Mouse (Mus musculus) hindbrain, embryonic 16.5 days (tissue): ENCODE results near the gene Abhd14a. TPM values are rescaled to one million over a fixed set of nuclear protein-coding genes. Genes with fewer than 3 reads are reported as not detected.
A peak's percentile ranks its signal among the peaks of the same experiment; 100 is the strongest.

Source experiments
- ATAC-seq: fragments of 200-750 bp; cut with Nextera tagmentation; 2 replicates; pipeline ENCODE4 v1.8.0; 2017; ENCODE audit warnings: moderate TSS enrichment, moderate library complexity
- H3K27ac ChIP-seq: fragments of 300-500 bp; sonication (generic); 2 replicates; pipeline ENCODE4 v1.5.1; 2014; ENCODE audit warnings: low read depth, mild to moderate bottlenecking, control low read depth, low read length, moderate library complexity
- H3K27me3 ChIP-seq: fragments of 300-500 bp; sonication (generic); replicated peaks from 2 replicates; pipeline ENCODE4 v1.6.1; 2014; ENCODE audit warnings: low read length; ENCODE audit not compliant: control insufficient read depth, insufficient read depth
- H3K36me3 ChIP-seq: fragments of 300-500 bp; sonication (generic); 2 replicates; pipeline ENCODE4 v1.6.1; 2014; ENCODE audit warnings: mild to moderate bottlenecking, low read length, moderate library complexity, mixed read lengths; ENCODE audit not compliant: control insufficient read depth, insufficient read depth
- H3K4me1 ChIP-seq: fragments of 300-500 bp; sonication (generic); 2 replicates; pipeline ENCODE4 v1.6.1; 2014; ENCODE audit warnings: low read depth, low read length; ENCODE audit not compliant: control insufficient read depth, insufficient read depth
- H3K4me2 ChIP-seq: fragments of 300-500 bp; sonication (generic); 2 replicates; pipeline ENCODE4 v1.6.1; 2014; ENCODE audit warnings: mild to moderate bottlenecking, low read length, control low read depth, moderate library complexity
- H3K4me3 ChIP-seq: fragments of 300-500 bp; sonication (generic); 2 replicates; pipeline ENCODE4 v1.5.1; 2014; ENCODE audit warnings: mild to moderate bottlenecking, low read length, control low read depth, moderate library complexity
- H3K9ac ChIP-seq: fragments of 300-500 bp; sonication (generic); 2 replicates; pipeline ENCODE4 v1.6.1; 2014; ENCODE audit warnings: low read depth, mild to moderate bottlenecking, control low read depth, low read length, moderate library complexity
- H3K9me3 ChIP-seq: fragments of 300-500 bp; sonication (generic); 2 replicates; pipeline ENCODE4 v1.6.1; 2014; ENCODE audit warnings: mild to moderate bottlenecking, low read length, moderate library complexity; ENCODE audit not compliant: control insufficient read depth
- WGBS: fragments of 180-500 bp; shearing (Covaris S2); extraction: QIAGEN DNeasy Blood & Tissue Kit; methylation state at CpG from one replicate; pipeline ENCODE4 v1.1.7; 2014; 5-methylcytosine and 5-hydroxymethylcytosine counted together
- polyA plus RNA-seq: library from polyadenylated mRNA; unstranded; fragments of >200 nt; fragmentation: Nextera tagmentation; extraction: Ambion mirVana; gene quantifications from 2 replicates; pipeline ENCODE4 v1.2.1, GENCODE M21; 2015

The Abhd14a gene
- polyA plus RNA-seq, 1 experiment from 2014 or later, result 87.8 TPM

DNA sequence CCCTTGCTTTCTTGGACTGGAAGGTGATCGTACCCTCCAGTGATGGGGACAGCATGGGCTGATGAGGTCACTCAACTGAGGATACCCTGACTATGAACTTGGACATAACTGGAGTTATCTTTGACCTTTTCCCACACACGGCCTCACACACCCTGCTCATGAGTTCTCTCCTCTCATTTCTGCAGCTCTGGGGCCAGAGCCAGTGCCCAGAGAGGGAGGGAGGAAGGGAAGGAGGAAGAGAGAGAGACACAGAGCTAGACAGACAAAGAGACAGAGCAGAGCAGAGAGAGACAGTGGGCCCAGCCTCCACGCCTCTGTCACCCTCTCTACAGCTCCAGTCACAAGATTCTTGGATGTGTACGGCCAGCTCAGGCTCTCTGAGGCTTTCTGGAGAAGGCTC, 24.8 kb upstream of the Abhd14a start:
- no peak overlapping the region for H3K4me3 ChIP-seq
- H3K36me3 ChIP-seq, result no peaks in the 10 kb centered on the region
- WGBS, result 64% methylated on average over 4 of the region's 4 CpGs
- H3K27ac ChIP-seq, result no peak overlapping the region
- H3K27me3 ChIP-seq, result no peaks in the 10 kb centered on the region
- H3K9ac ChIP-seq, result no peak overlapping the region
- no peaks in the 10 kb centered on the region; the same call in 1 of the 2 replicates for H3K4me1 ChIP-seq
- H3K4me2 ChIP-seq, result no peak overlapping the region
- ATAC-seq, result no peak
- no peaks in the 10 kb centered on the region for H3K9me3 ChIP-seq

DNA sequence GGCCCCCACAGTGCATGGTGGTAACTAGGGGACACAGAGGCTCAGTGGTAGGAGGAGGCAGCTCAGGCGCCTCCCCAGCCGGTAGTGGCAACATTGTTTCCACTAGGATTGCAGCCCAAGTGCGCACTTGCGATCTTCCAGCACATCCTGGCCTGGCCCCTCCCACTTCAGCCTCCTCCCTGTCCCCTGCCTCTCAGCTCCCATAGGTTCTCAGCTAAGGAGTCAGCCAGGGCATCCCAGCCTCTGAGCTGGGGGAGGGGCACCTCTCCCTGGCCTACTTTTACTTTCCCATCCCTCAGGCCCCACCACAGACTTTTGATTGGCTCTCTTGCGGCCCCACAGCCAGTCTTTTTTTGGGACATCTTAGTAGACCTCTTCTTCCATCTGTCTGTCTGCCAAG, 24.4 kb upstream of the Abhd14a start:
- H3K4me2 ChIP-seq, result no peak overlapping the region
- H3K4me1 ChIP-seq, result no peaks in the 10 kb centered on the region; the same call in 1 of the 2 replicates
- no peak overlapping the region for H3K27ac ChIP-seq
- no peak for ATAC-seq
- no peak overlapping the region for H3K9ac ChIP-seq
- H3K36me3 ChIP-seq, result no peaks in the 10 kb centered on the region
- H3K9me3 ChIP-seq, result no peaks in the 10 kb centered on the region
- no peak overlapping the region for H3K4me3 ChIP-seq
- WGBS, result 29% methylated on average over 5 of the region's 5 CpGs
- no peaks in the 10 kb centered on the region for H3K27me3 ChIP-seq

- Histone ChIP-seq H3K9ac (no peak overlapping the region), H3K27me3 (no peaks in the 10 kb centered on the region), H3K36me3 (no peaks in the 10 kb centered on the region), H3K4me3 (no peak overlapping the region), H3K4me1 (no peaks in the 10 kb centered on the region; the same call in 1 of the 2 replicates), H3K4me2 (no peak overlapping the region), H3K9me3 (no peaks in the 10 kb centered on the region), H3K27ac (no peak overlapping the region)
- WGBS, result 70% methylated on average over 14 of the region's 14 CpGs
- no peak for ATAC-seq
These were observed 23.7 kb upstream of the Abhd14a start for GRCm38 (mm10) chr9:106470991-106471750.

- Histone ChIP-seq H3K27me3 (no peaks in the 10 kb centered on the region), H3K4me3 (no peak overlapping the region), H3K36me3 (no peaks in the 10 kb centered on the region), H3K4me1 (peaks cover 12% of the 10 kb centered on the region), H3K4me2 (no peak overlapping the region), H3K27ac (no peak overlapping the region), H3K9ac (no peak overlapping the region), H3K9me3 (no peaks in the 10 kb centered on the region)
- 81% methylated on average over 9 of the region's 9 CpGs for WGBS
- ATAC-seq, result no peak
These were observed 22.3 kb upstream of the Abhd14a start for GRCm38 (mm10) chr9:106469776-106470175.

- no peak for ATAC-seq
- no peak overlapping the region for H3K27ac ChIP-seq
- no peaks in the 10 kb centered on the region for H3K27me3 ChIP-seq
- peaks cover under 1% of the 10 kb centered on the region; the same call in 1 of the 2 replicates for H3K36me3 ChIP-seq
- H3K4me1 ChIP-seq, result peaks cover 17% of the 10 kb centered on the region
- H3K9ac ChIP-seq, result no peak overlapping the region
- no peak overlapping the region for H3K4me3 ChIP-seq
- H3K9me3 ChIP-seq, result no peaks in the 10 kb centered on the region
- H3K4me2 ChIP-seq, result no peak overlapping the region
- WGBS, result 78% methylated on average over 6 of the region's 6 CpGs
These were observed 21.8 kb upstream of the Abhd14a start for GRCm38 (mm10) chr9:106469317-106469716.

DNA sequence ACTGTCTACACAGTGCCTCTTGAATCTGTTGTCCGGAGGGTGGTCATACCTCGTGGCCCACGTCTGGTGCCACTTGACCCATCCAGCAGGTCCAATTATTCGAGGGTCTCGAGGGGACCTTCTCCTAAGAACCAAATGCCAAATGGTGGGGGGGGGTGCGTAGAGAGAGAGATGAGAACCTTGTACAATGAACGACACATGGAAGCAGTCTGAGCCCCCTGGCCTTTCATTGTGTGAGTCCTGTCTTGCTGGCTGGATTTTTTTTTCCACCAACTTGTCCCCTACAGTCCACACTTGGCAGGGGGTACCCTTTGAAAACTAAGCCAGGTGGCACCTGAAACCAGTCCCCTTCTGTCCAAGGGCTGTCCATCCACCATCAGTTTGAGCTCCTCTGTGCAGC, 20.3 kb upstream of the Abhd14a start:
- no peak for ATAC-seq
- WGBS, result 81% methylated on average over 7 of the region's 7 CpGs
- no peak overlapping the region for H3K4me2 ChIP-seq
- peaks cover 10% of the 10 kb centered on the region for H3K36me3 ChIP-seq
- no peaks in the 10 kb centered on the region for H3K27me3 ChIP-seq
- H3K27ac ChIP-seq, result no peak overlapping the region
- no peaks in the 10 kb centered on the region for H3K9me3 ChIP-seq
- no peak overlapping the region for H3K4me3 ChIP-seq
- no peak overlapping the region for H3K9ac ChIP-seq
- peaks cover 18% of the 10 kb centered on the region for H3K4me1 ChIP-seq

- no peaks in the 10 kb centered on the region for H3K27me3 ChIP-seq
- no peak overlapping the region for H3K27ac ChIP-seq
- no peak overlapping the region for H3K4me3 ChIP-seq
- no peak overlapping the region for H3K9ac ChIP-seq
- H3K36me3 ChIP-seq, result peaks cover 16% of the 10 kb centered on the region
- WGBS, result 88% methylated on average over 6 of the region's 6 CpGs
- no peaks in the 10 kb centered on the region for H3K9me3 ChIP-seq
- H3K4me1 ChIP-seq, result peaks cover 18% of the 10 kb centered on the region
- H3K4me2 ChIP-seq, result no peak overlapping the region
- ATAC-seq, result no peak
These were observed 19.2 kb upstream of the Abhd14a start for GRCm38 (mm10) chr9:106466721-106467120.

GRCm38 (mm10) chr9:106465571-106466200, 18.2 kb upstream of the Abhd14a start, which contains the start of gene Gpr62:
Gene Gpr62 (minus strand): TSS chr9:106465938.
- WGBS, result 27% methylated on average over 19 of the region's 26 CpGs
- Histone ChIP-seq H3K4me1 (peaks cover 18% of the 10 kb centered on the region), H3K9ac (peak within 1 kb of the TSS; percentile 83), H3K36me3 (peaks cover 20% of the 10 kb centered on the region), H3K27ac (peak within 1 kb of the TSS; percentile 93), H3K27me3 (no peaks in the 10 kb centered on the region), H3K4me2 (peak within 1 kb of the TSS; percentile 97), H3K4me3 (peak within 1 kb of the TSS; percentile 57), H3K9me3 (no peaks in the 10 kb centered on the region)
- peak; percentile 60 for ATAC-seq

- peak overlapping the region; percentile 83 for H3K9ac ChIP-seq
- H3K4me3 ChIP-seq, result peak overlapping the region; percentile 57
- peak overlapping the region; percentile 97 for H3K4me2 ChIP-seq
- H3K9me3 ChIP-seq, result no peaks in the 10 kb centered on the region
- no peaks in the 10 kb centered on the region for H3K27me3 ChIP-seq
- H3K36me3 ChIP-seq, result peaks cover 23% of the 10 kb centered on the region
- WGBS, result 2% methylated on average over 74 of the region's 99 CpGs
- peak overlapping the region; percentile 93 for H3K27ac ChIP-seq
- H3K4me1 ChIP-seq, result peaks cover 18% of the 10 kb centered on the region
- peak; percentile 84 for ATAC-seq
These were observed 17.5 kb upstream of the Abhd14a start for GRCm38 (mm10) chr9:106464751-106465541.
